Mouse (Mus musculus) thymus, postnatal 4 days (tissue): ENCODE results near the gene Pcbp1.

Experiments used
- DNase-seq: peaks from one replicate; pipeline ENCODE4 v3.0.0; 2021

Pcbp1 gene

GRCm38 (mm10) chr6:86523242-86523754 lies 2.8 kb downstream of the Pcbp1 start:
- DNase-seq: no peak

GRCm38 (mm10) chr6:86522001-86522911 lies 3.9 kb downstream of the Pcbp1 start:
- peak; percentile 59 for DNase-seq

- no peak for DNase-seq
Measured at GRCm38 (mm10) chr6:86519767-86520345, 6.3 kb downstream of the Pcbp1 start.

- no peak for DNase-seq
Measured at GRCm38 (mm10) chr6:86516021-86516420, 10.1 kb downstream of the Pcbp1 start.

- DNase-seq: no peak
Measured at GRCm38 (mm10) chr6:86513296-86513695, 12.8 kb downstream of the Pcbp1 start.

- no peak for DNase-seq
Measured at GRCm38 (mm10) chr6:86510979-86511378, 15.1 kb downstream of the Pcbp1 start.

GRCm38 (mm10) chr6:86509866-86510200 lies 16.3 kb downstream of the Pcbp1 start:
- no peak for DNase-seq

GRCm38 (mm10) chr6:86509194-86509865 lies 16.8 kb downstream of the Pcbp1 start:
- no peak for DNase-seq

GRCm38 (mm10) chr6:86508736-86509135 lies 17.4 kb downstream of the Pcbp1 start:
- DNase-seq: no peak

- DNase-seq: no peak
Measured at GRCm38 (mm10) chr6:86507116-86507515, 19.0 kb downstream of the Pcbp1 start.

- DNase-seq: no peak
Measured at GRCm38 (mm10) chr6:86506309-86506708, 19.8 kb downstream of the Pcbp1 start.

- DNase-seq: no peak
Measured at GRCm38 (mm10) chr6:86505671-86506070, 20.4 kb downstream of the Pcbp1 start.

- DNase-seq: no peak
Measured at GRCm38 (mm10) chr6:86503513-86503912, 22.6 kb downstream of the Pcbp1 start.

- DNase-seq: no peak
Measured at GRCm38 (mm10) chr6:86499571-86500109, 26.5 kb downstream of the Pcbp1 start.

- DNase-seq: no peak
Measured at GRCm38 (mm10) chr6:86497942-86498732, 28.0 kb downstream of the Pcbp1 start.

GRCm38 (mm10) chr6:86497071-86497815 lies 28.9 kb downstream of the Pcbp1 start:
- DNase-seq: no peak

- DNase-seq: no peak
Measured at GRCm38 (mm10) chr6:86496585-86496984, 29.5 kb downstream of the Pcbp1 start.

- no peak for DNase-seq
Measured at GRCm38 (mm10) chr6:86496127-86496526, 30.0 kb downstream of the Pcbp1 start.

GRCm38 (mm10) chr6:86495661-86496060 lies 30.5 kb downstream of the Pcbp1 start:
- DNase-seq: no peak

- DNase-seq: no peak
Measured at GRCm38 (mm10) chr6:86494767-86495166, 31.4 kb downstream of the Pcbp1 start.

GRCm38 (mm10) chr6:86493469-86494263 lies 32.5 kb downstream of the Pcbp1 start:
- DNase-seq: no peak
